Mouse (Mus musculus) testis, adult 2 months (tissue): ENCODE data around the gene Krt6a.

Experiments used
- CTCF ChIP-seq: fragments of 200-500 bp; IDR thresholded peaks from 2 replicates; pipeline ENCODE4 v1.5.1; 2012; ENCODE audit warnings: low read depth, mild to moderate bottlenecking, inconsistent platforms, low read length, moderate library complexity; ENCODE audit not compliant: control insufficient read depth, insufficient read depth, insufficient replicate concordance
- POLR2A ChIP-seq: fragments of 200-500 bp; IDR thresholded peaks from 2 replicates; pipeline ENCODE4 v1.6.1; 2012; ENCODE audit warnings: low read depth, mild to moderate bottlenecking, inconsistent platforms, low read length, moderate library complexity; ENCODE audit not compliant: control insufficient read depth

GRCm38 (mm10) chr15:101699866-101700265, 5.8 kb upstream of the Krt6a start:
- TF ChIP-seq CTCF: no peak
- TF ChIP-seq POLR2A: no peak
